Mouse (Mus musculus): ENCODE measurements around the gene Map2k1. TPM values are rescaled to one million over a fixed set of nuclear protein-coding genes. Genes with fewer than 3 reads are reported as not detected.
"Not testable (repeated sequence)": the region's sequence is repeated elsewhere in the genome, so short reads cannot be mapped to it uniquely, and the experiment has no call there.

Map2k1 gene
- polyA plus RNA-seq, 1 experiment = 109 TPM

DNA sequence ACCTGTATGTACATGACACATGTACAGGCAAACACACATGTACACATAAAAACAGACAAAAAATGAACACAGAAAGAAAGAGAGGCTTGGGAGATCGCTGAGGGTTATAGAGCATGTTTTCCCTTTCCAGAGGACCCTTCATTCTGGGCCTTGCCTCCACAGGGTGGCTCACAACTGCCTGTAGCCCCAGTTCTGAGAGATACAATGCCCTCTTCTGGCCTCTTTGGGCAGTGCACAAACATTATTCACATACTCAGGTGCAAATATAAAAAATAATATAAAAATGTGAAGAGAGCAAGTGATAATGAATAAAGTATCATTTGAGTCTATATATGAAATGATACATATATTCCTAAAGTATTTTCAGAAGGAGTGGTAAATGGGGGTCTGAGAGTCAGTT is 21.5 kb upstream of the Map2k1 start:
- DNase-seq = no peak
- Histone ChIP-seq H3K4me3 (replicated peaks; ENCODE audit: insufficient read depth, low read depth, low read length) (no peak overlapping the region), H3K27ac (ENCODE audit: insufficient read depth, low read length) (no peak overlapping the region), H3K4me1 (ENCODE audit: control insufficient read depth, insufficient read depth, low read length) (no peaks in the 10 kb centered on the region), H3K27me3 (ENCODE audit: control insufficient read depth, insufficient read depth, low read length) (no peaks in the 10 kb centered on the region)
- 77% methylated on average over 1 of the region's 1 CpGs for WGBS
- TF ChIP-seq POLR2A (IDR thresholded peaks at IDR 0.05; ENCODE audit: borderline replicate concordance, insufficient read depth, low read length) = no peak
- TF ChIP-seq CTCF (IDR thresholded peaks at IDR 0.05; ENCODE audit: borderline replicate concordance, insufficient read depth, low read depth, low read length) = no peak

DNA sequence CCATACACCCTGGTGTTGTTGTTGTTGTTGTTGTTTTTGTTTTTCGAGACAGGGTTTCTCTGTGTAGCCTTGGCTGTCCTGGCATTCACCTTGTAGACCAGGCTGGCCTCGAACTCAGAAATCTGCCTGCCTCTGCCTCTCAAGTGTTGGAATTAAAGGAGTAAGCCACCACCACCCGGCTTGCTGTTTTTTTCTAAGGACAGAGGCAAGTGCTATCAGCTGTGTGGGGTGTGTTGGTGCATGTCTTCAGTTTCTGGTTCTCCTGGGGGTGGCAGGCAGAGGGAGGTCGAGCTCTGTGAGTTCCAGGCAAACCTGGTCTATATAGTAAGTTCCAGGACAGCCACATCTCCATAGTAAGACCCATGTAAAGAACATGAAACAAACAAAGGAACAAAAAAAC is 20.9 kb upstream of the Map2k1 start:
- no peak overlapping the region for H3K4me3 ChIP-seq (replicated peaks; ENCODE audit: insufficient read depth, low read depth, low read length)
- TF ChIP-seq POLR2A (IDR thresholded peaks at IDR 0.05; ENCODE audit: borderline replicate concordance, insufficient read depth, low read length) = no peak
- TF ChIP-seq CTCF (IDR thresholded peaks at IDR 0.05; ENCODE audit: borderline replicate concordance, insufficient read depth, low read depth, low read length) = no peak
- no peaks in the 10 kb centered on the region for H3K4me1 ChIP-seq (ENCODE audit: control insufficient read depth, insufficient read depth, low read length)
- DNase-seq = no peak
- no peaks in the 10 kb centered on the region for H3K27me3 ChIP-seq (ENCODE audit: control insufficient read depth, insufficient read depth, low read length)
- WGBS = 80% methylated on average over 4 of the region's 4 CpGs
- H3K27ac ChIP-seq (ENCODE audit: insufficient read depth, low read length) = no peak overlapping the region

DNA sequence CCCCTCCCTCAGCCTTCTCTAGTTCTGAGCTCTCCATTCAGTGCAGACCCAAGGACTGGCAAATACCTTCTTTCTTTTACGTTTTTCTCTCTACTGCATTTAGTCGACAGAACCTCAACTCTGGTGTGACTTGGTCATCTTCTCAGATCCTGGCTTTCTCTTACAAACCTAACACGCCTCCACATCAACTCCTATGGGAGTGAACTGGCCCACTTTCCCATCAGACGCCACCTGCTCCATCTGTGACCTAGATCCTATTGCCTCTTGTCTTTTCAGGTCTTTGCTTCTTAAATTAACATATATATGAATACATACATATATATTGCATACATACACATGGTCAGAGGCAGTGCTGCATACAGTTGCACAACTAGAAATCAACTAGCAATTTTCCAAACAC is 20.3 kb upstream of the Map2k1 start:
- TF ChIP-seq POLR2A (IDR thresholded peaks at IDR 0.05; ENCODE audit: borderline replicate concordance, insufficient read depth, low read length) = no peak
- no peak for TF ChIP-seq CTCF (IDR thresholded peaks at IDR 0.05; ENCODE audit: borderline replicate concordance, insufficient read depth, low read depth, low read length)
- peak in 1 of 2 experiments; percentile 38 for DNase-seq
- Histone ChIP-seq H3K4me1 (ENCODE audit: control insufficient read depth, insufficient read depth, low read length) (no peaks in the 10 kb centered on the region), H3K27me3 (ENCODE audit: control insufficient read depth, insufficient read depth, low read length) (no peaks in the 10 kb centered on the region), H3K4me3 (replicated peaks; ENCODE audit: insufficient read depth, low read depth, low read length) (no peak overlapping the region), H3K27ac (ENCODE audit: insufficient read depth, low read length) (no peak overlapping the region)
- WGBS = 11% methylated on average over 4 of the region's 4 CpGs

DNA sequence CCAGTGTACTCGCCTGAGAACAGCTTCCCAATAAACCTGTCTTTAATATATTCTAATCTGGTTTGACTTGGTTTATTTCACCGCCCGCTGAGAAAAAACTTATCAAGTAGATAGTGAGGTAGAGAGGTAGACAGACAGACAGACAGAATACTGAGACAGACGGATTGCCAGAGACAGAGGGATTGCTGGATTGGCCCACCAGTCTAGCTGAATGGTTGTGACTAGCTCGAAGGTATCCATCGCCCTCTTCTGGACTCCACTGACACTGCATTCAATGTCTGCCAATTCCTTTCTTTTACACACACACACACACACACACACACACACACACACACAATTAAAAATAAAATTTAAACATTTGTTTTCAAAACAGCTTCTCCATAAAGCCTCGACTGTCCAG is 19.2 kb upstream of the Map2k1 start:
- Histone ChIP-seq H3K4me1 (ENCODE audit: control insufficient read depth, insufficient read depth, low read length) (no peaks in the 10 kb centered on the region), H3K27ac (ENCODE audit: insufficient read depth, low read length) (no peak overlapping the region), H3K27me3 (ENCODE audit: control insufficient read depth, insufficient read depth, low read length) (no peaks in the 10 kb centered on the region), H3K4me3 (replicated peaks; ENCODE audit: insufficient read depth, low read depth, low read length) (no peak overlapping the region)
- WGBS = 41% methylated on average over 7 of the region's 7 CpGs
- TF ChIP-seq CTCF (IDR thresholded peaks at IDR 0.05; ENCODE audit: borderline replicate concordance, insufficient read depth, low read depth, low read length) (peak; percentile 49; the same call in 1 of the 2 replicates), POLR2A (IDR thresholded peaks at IDR 0.05; ENCODE audit: borderline replicate concordance, insufficient read depth, low read length) (no peak)
- peak; percentile 29 for DNase-seq

DNA sequence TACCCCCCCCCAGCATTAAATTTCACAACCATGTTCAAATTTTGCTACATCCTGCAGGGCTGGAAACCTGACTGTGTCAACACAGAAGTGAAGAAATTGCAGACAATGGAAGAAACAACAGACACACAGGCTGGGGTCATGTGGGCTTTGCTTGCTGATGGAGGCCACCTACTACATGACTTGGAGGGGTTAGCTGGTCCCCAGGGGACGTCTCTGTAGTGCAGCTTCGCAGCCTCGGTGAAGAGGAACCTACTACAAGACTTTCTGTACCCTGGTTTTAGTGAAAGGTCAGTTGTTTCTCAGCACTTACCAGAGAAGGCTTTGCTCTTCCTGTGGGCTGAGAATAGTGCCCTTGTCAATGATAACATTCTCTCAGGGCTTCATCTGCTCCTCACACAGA is 17.8 kb upstream of the Map2k1 start:
- no peak for DNase-seq
- WGBS = 50% methylated on average over 3 of the region's 3 CpGs
- TF ChIP-seq POLR2A (IDR thresholded peaks at IDR 0.05; ENCODE audit: borderline replicate concordance, insufficient read depth, low read length) (no peak), CTCF (IDR thresholded peaks at IDR 0.05; ENCODE audit: borderline replicate concordance, insufficient read depth, low read depth, low read length) (no peak)
- Histone ChIP-seq H3K4me3 (replicated peaks; ENCODE audit: insufficient read depth, low read depth, low read length) (no peak overlapping the region), H3K27me3 (ENCODE audit: control insufficient read depth, insufficient read depth, low read length) (no peaks in the 10 kb centered on the region), H3K4me1 (ENCODE audit: control insufficient read depth, insufficient read depth, low read length) (no peaks in the 10 kb centered on the region), H3K27ac (ENCODE audit: insufficient read depth, low read length) (no peak overlapping the region)

DNA sequence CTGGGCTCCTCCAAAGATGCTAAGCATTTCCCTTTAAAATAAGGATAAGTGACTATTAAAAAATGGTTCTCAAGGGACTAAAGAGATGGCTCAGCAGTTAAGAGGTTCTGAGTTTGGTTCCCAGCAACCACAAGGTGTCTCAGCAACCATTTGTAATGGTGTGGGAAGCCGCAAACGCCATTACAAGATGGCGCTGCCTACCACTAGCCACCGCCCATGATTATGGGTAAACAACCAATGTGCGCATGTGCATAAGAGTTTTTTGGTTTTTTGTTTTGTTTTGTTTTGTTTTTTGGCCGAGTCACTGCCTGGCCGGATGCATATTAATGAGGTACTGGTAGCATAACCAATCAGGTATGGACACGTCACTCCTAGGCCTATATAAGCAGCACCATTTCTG is 15.4 kb upstream of the Map2k1 start:
- 91% methylated on average over 8 of the region's 8 CpGs for WGBS
- not testable (repeated sequence) for H3K27ac ChIP-seq (ENCODE audit: insufficient read depth, low read length); H3K27me3 ChIP-seq (ENCODE audit: control insufficient read depth, insufficient read depth, low read length); H3K4me3 ChIP-seq (replicated peaks; ENCODE audit: insufficient read depth, low read depth, low read length); DNase-seq; H3K4me1 ChIP-seq (ENCODE audit: control insufficient read depth, insufficient read depth, low read length)

DNA sequence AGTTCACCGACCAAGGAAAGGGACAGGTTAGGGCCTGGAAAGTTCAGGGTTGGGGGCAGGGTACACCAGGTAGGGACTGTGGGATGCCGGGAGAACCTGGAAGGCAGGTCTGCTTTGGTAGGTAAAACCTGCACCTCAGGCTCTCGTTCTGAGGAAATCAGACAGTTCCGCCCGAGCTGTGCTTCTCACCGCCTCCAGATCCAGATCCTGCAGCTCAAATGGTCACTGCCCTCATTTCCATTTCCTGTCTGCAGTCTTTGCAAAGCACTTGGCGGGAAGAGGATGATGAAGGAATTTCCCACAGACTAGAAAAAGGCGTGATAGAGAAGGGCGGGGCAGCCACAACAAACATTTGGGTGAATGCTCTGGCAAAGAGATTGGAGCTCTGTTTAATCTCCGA is 14.8 kb upstream of the Map2k1 start:
- no peaks in the 10 kb centered on the region for H3K27me3 ChIP-seq (ENCODE audit: control insufficient read depth, insufficient read depth, low read length)
- no peak overlapping the region for H3K4me3 ChIP-seq (replicated peaks; ENCODE audit: insufficient read depth, low read depth, low read length)
- 87% methylated on average over 10 of the region's 10 CpGs for WGBS
- no peak overlapping the region for H3K27ac ChIP-seq (ENCODE audit: insufficient read depth, low read length)
- no peaks in the 10 kb centered on the region for H3K4me1 ChIP-seq (ENCODE audit: control insufficient read depth, insufficient read depth, low read length)
- no peak for TF ChIP-seq POLR2A (IDR thresholded peaks at IDR 0.05; ENCODE audit: borderline replicate concordance, insufficient read depth, low read length)
- no peak for TF ChIP-seq CTCF (IDR thresholded peaks at IDR 0.05; ENCODE audit: borderline replicate concordance, insufficient read depth, low read depth, low read length)
- no peak for DNase-seq

DNA sequence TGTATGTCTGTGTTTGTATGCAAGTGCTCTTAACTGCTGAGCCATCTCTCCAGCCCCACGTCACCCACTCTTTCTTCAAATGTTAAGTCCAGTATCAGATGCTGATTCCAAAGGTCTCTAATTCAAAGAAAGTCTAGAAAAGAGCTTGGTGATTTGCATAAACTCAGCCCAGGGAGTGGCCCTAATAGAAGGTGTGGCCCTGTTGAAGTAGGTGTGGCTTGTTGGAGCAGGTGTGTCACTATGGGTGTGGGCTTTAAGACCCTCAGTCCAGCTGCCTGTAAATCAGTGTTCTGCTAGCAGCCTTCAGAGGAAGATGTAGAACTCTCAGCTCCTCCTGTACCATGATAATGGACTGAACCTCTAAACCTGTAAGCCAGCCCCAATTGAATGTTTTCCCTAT is 13.8 kb upstream of the Map2k1 start:
- WGBS = 100% methylated on average over 1 of the region's 1 CpGs
- DNase-seq = no peak
- Histone ChIP-seq H3K27me3 (ENCODE audit: control insufficient read depth, insufficient read depth, low read length) (no peaks in the 10 kb centered on the region), H3K27ac (ENCODE audit: insufficient read depth, low read length) (no peak overlapping the region), H3K4me3 (replicated peaks; ENCODE audit: insufficient read depth, low read depth, low read length) (no peak overlapping the region), H3K4me1 (ENCODE audit: control insufficient read depth, insufficient read depth, low read length) (no peaks in the 10 kb centered on the region)
- TF ChIP-seq POLR2A (IDR thresholded peaks at IDR 0.05; ENCODE audit: borderline replicate concordance, insufficient read depth, low read length) (no peak), CTCF (IDR thresholded peaks at IDR 0.05; ENCODE audit: borderline replicate concordance, insufficient read depth, low read depth, low read length) (no peak)

DNA sequence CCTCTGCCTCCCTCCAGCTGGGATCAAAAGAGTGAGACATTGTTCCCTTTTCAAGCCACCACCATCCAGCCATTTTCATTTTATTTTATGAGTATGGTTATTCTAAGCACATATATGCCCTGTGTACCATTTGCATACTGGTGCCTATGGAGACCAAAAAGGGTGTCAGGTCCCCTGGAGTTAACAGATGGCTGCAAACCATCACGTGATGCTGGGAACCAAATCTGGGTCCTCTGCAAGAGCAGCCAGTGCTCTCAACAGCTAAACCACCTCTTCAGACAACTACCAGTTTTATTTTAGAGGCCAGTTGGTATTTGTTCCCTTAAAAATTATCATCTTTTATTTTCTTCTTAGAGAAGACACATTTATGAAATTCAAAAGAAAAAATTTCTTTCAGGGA is 11.4 kb upstream of the Map2k1 start:
- WGBS = 38% methylated on average over 1 of the region's 1 CpGs
- H3K27ac ChIP-seq (ENCODE audit: insufficient read depth, low read length) = no peak overlapping the region
- no peaks in the 10 kb centered on the region for H3K4me1 ChIP-seq (ENCODE audit: control insufficient read depth, insufficient read depth, low read length)
- no peaks in the 10 kb centered on the region for H3K27me3 ChIP-seq (ENCODE audit: control insufficient read depth, insufficient read depth, low read length)
- no peak for TF ChIP-seq CTCF (IDR thresholded peaks at IDR 0.05; ENCODE audit: borderline replicate concordance, insufficient read depth, low read depth, low read length)
- TF ChIP-seq POLR2A (IDR thresholded peaks at IDR 0.05; ENCODE audit: borderline replicate concordance, insufficient read depth, low read length) = no peak
- no peak overlapping the region for H3K4me3 ChIP-seq (replicated peaks; ENCODE audit: insufficient read depth, low read depth, low read length)
- no peak for DNase-seq
